In the genomic region with DNA sequence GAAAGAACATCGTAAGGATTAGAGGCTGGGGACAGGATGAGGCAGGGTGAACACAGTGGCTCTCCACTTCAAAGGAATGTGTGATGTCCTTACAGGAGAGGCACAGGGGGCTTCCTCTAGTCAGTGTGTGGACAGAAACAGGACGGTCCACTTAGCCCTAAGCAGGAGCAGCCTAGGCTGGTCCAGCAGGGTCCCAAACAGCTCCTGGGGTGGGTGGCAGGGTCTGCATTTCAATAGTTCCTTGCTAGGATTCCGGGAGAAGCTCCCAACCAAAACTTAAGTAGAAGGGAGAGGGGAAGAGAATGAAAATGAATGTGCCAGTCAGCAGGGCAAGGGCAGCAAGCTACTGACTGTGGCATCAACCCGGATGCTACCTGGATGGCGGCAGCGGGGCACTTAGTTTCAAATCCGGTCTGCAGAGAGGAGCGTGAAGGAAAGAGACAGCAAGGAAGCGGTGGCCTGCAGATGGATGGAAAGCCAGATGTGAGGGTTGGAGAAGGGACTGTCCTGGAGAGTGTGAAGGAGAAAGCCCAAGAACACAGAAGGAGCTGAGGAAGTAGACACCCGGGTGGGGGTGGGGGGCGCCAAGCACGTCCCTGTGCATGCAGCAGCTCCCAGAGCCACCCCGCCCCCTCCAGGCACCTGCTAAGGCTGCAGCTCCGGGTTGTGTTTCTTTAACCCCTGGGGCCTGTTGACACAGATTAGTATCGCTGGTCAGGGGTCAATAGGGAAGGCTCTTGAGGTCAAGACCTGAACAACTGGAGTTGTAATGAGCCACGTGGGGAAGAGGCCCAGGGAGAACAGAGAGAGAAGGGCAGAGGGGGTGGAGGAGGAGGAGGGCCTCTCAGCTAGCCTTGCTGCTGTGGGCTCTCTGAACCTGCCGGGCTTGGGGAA, we compare ENCODE assay signal across 8 mouse cellular contexts. TPM values are rescaled to one million over a fixed set of nuclear protein-coding genes. Genes with fewer than 3 reads are reported as not detected.
DNase-seq lines count a peak whose midpoint lies in the region; ATAC-seq and TF ChIP-seq lines count a peak whose summit lies in the region.

No protein-coding gene starts in this region.

- no peak overlapping the region for H3K4me3 ChIP-seq in heart, embryonic 11.5 days (ENCODE audit: low read depth, low read length)
- H3K4me3 ChIP-seq in heart, postnatal 0 days (ENCODE audit: low read depth, low read length) = no peak overlapping the region
- no peak overlapping the region for H3K4me3 ChIP-seq in liver, embryonic 12.5 days

- H3K27me3 ChIP-seq in heart, embryonic 11.5 days (ENCODE audit: control insufficient read depth, insufficient read depth, low read length) = peaks cover 47% of the 10 kb centered on the region
- no peaks in the 10 kb centered on the region for H3K27me3 ChIP-seq in heart, postnatal 0 days (ENCODE audit: control insufficient read depth, insufficient read depth, low read length)
- peaks cover 97% of the 10 kb centered on the region for H3K27me3 ChIP-seq in liver, embryonic 12.5 days (replicated peaks)

- 7% methylated on average over 17 of the region's 17 CpGs for WGBS in heart, embryonic 11.5 days (ENCODE audit: insufficient replicate concordance)
- WGBS in heart, postnatal 0 days = 20% methylated on average over 16 of the region's 17 CpGs
- WGBS in liver, embryonic 12.5 days (ENCODE audit: insufficient replicate concordance) = 18% methylated on average over 17 of the region's 17 CpGs

- no peak for TF ChIP-seq CTCF in heart, postnatal 0 days (IDR thresholded peaks at IDR 0.05; ENCODE audit: low read depth)

- ATAC-seq in heart, embryonic 11.5 days (replicated peaks; ENCODE audit: insufficient number of reproducible peaks, low FRiP score, low TSS enrichment) = no peak
- no peak for ATAC-seq in heart, postnatal 0 days (ENCODE audit: insufficient read depth, low read depth)
- peak; percentile 21; the same call in 1 of the 2 replicates for ATAC-seq in liver, embryonic 12.5 days

- no peaks in the 10 kb centered on the region for H3K36me3 ChIP-seq in heart, embryonic 11.5 days (ENCODE audit: control insufficient read depth, insufficient read depth, low read length)
- H3K36me3 ChIP-seq in heart, postnatal 0 days (replicated peaks; ENCODE audit: control insufficient read depth, insufficient read depth, low read length) = no peaks in the 10 kb centered on the region
- no peaks in the 10 kb centered on the region for H3K36me3 ChIP-seq in liver, embryonic 12.5 days

- H3K9me3 ChIP-seq in heart, embryonic 11.5 days (replicated peaks; ENCODE audit: control insufficient read depth, low read length) = no peaks in the 10 kb centered on the region
- H3K9me3 ChIP-seq in heart, postnatal 0 days (replicated peaks; ENCODE audit: control insufficient read depth, low read length) = no peaks in the 10 kb centered on the region
- no peaks in the 10 kb centered on the region for H3K9me3 ChIP-seq in liver, embryonic 12.5 days (replicated peaks)

- peak overlapping the region; percentile 61 for H3K4me2 ChIP-seq in heart, embryonic 11.5 days
- H3K4me2 ChIP-seq in heart, postnatal 0 days (ENCODE audit: low read depth, low read length) = no peak overlapping the region
- peak overlapping the region; percentile 27; the same call in 1 of the 2 replicates for H3K4me2 ChIP-seq in liver, embryonic 12.5 days

- H3K9ac ChIP-seq in heart, embryonic 11.5 days (ENCODE audit: low read depth, low read length) = peak overlapping the region; percentile 63
- no peak overlapping the region for H3K9ac ChIP-seq in heart, postnatal 0 days (replicated peaks; ENCODE audit: low read depth, low read length)
- H3K9ac ChIP-seq in liver, embryonic 12.5 days = no peak overlapping the region

- no peak for DNase-seq in heart, adult 18-20 months
- peak; percentile 8 for DNase-seq in T-cell, adult 2 months (ENCODE audit: low spot score)
- no peak for DNase-seq in heart, postnatal 0 days (ENCODE audit: low spot score)
- peak; percentile 19 to 50 for DNase-seq in thymus, postnatal 10 days (ENCODE audit: low spot score in 2 of 2)
- no peak for DNase-seq in frontal cortex, postnatal 14 days (ENCODE audit: low spot score in 2 of 2)
- no peak for DNase-seq in right cerebral cortex, adult 2 months (ENCODE audit: low spot score in 2 of 2)

- H3K4me1 ChIP-seq in heart, embryonic 11.5 days (ENCODE audit: control insufficient read depth, insufficient read depth, low read length) = peaks cover 54% of the 10 kb centered on the region
- peaks cover 46% of the 10 kb centered on the region for H3K4me1 ChIP-seq in heart, postnatal 0 days (ENCODE audit: control insufficient read depth, insufficient read depth)
- H3K4me1 ChIP-seq in liver, embryonic 12.5 days = peaks cover 57% of the 10 kb centered on the region

- H3K27ac ChIP-seq in heart, embryonic 11.5 days (ENCODE audit: low read depth, low read length) = peak overlapping the region; percentile 84
- H3K27ac ChIP-seq in heart, postnatal 0 days (ENCODE audit: low read depth) = peak overlapping the region; percentile 82; the same call in 1 of the 2 replicates
- H3K27ac ChIP-seq in liver, embryonic 12.5 days = peak overlapping the region; percentile 13; the same call in 1 of the 2 replicates

- TF ChIP-seq EP300 in heart, postnatal 0 days (IDR thresholded peaks at IDR 0.05; ENCODE audit: low read depth) = no peak

RNA-seq across cellular contexts. Expression of gene G430095P16Rik, which starts 22.5 kb away (rescaled TPM):
- 3.4 and 5.4 TPM in 2 replicates for polyA plus RNA-seq in heart, embryonic 11.5 days (2014; fragmentation: Nextera tagmentation; extraction: Ambion mirVana)
- total RNA-seq in heart, adult 18-20 months (2021) = under 1 TPM; 0.40 to 0.69 TPM
- 1.0 TPM in 1 of 2 replicates, not detected in the other for total RNA-seq in heart, postnatal 0 days (2014; rRNA removed; ENCODE audit: low replicate concordance)
- 3.0 and 3.1 TPM in 2 replicates for polyA plus RNA-seq in heart, postnatal 0 days (2015; fragmentation: Nextera tagmentation; extraction: Ambion mirVana)
- 11.0 and 12.0 TPM in 2 replicates for polyA plus RNA-seq in liver, embryonic 12.5 days (2016; fragmentation: Nextera tagmentation; extraction: Ambion mirVana)

RNA-seq across cellular contexts. Expression of gene Lyl1, which starts 44.0 kb away (rescaled TPM):
- 19.5 and 22.9 TPM in 2 replicates for polyA plus RNA-seq in heart, embryonic 11.5 days (2014; fragmentation: Nextera tagmentation; extraction: Ambion mirVana)
- 1 to 10 TPM; 3.1 to 4.4 TPM for total RNA-seq in heart, adult 18-20 months (2021)
- 4.4 and 4.8 TPM in 2 replicates for total RNA-seq in heart, postnatal 0 days (2014; rRNA removed; ENCODE audit: low replicate concordance)
- polyA plus RNA-seq in heart, postnatal 0 days (2015; fragmentation: Nextera tagmentation; extraction: Ambion mirVana) = 8.7 and 9.8 TPM in 2 replicates
- polyA plus RNA-seq in liver, embryonic 12.5 days (2016; fragmentation: Nextera tagmentation; extraction: Ambion mirVana) = 82.3 and 83.1 TPM in 2 replicates

RNA-seq across cellular contexts. Expression of gene Nfix, which starts 54.9 kb away (rescaled TPM):
- 6.1 and 7.6 TPM in 2 replicates for polyA plus RNA-seq in heart, embryonic 11.5 days (2014; fragmentation: Nextera tagmentation; extraction: Ambion mirVana)
- 100 to 1,000 TPM; 250 to 260 TPM for total RNA-seq in heart, adult 18-20 months (2021)
- 41.9 and 48.5 TPM in 2 replicates for total RNA-seq in heart, postnatal 0 days (2014; rRNA removed; ENCODE audit: low replicate concordance)
- polyA plus RNA-seq in heart, postnatal 0 days (2015; fragmentation: Nextera tagmentation; extraction: Ambion mirVana) = 18.2 TPM in 2 replicates
- 2.8 and 2.9 TPM in 2 replicates for polyA plus RNA-seq in liver, embryonic 12.5 days (2016; fragmentation: Nextera tagmentation; extraction: Ambion mirVana)

RNA-seq across cellular contexts. Expression of gene Nacc1, which starts 57.6 kb away (rescaled TPM):
- polyA plus RNA-seq in heart, embryonic 11.5 days (2014; fragmentation: Nextera tagmentation; extraction: Ambion mirVana) = 19.1 and 19.6 TPM in 2 replicates
- total RNA-seq in heart, adult 18-20 months (2021) = 10 to 100 TPM; 31.4 to 32.7 TPM
- 68.0 and 83.6 TPM in 2 replicates for total RNA-seq in heart, postnatal 0 days (2014; rRNA removed; ENCODE audit: low replicate concordance)
- polyA plus RNA-seq in heart, postnatal 0 days (2015; fragmentation: Nextera tagmentation; extraction: Ambion mirVana) = 6.2 and 6.9 TPM in 2 replicates
- 12.5 and 12.9 TPM in 2 replicates for polyA plus RNA-seq in liver, embryonic 12.5 days (2016; fragmentation: Nextera tagmentation; extraction: Ambion mirVana)

RNA-seq across cellular contexts. Expression of gene Trmt1, which starts 59.2 kb away (rescaled TPM):
- polyA plus RNA-seq in heart, embryonic 11.5 days (2014; fragmentation: Nextera tagmentation; extraction: Ambion mirVana) = 49.7 and 51.6 TPM in 2 replicates
- 10 to 100 TPM; 34.2 to 45.1 TPM for total RNA-seq in heart, adult 18-20 months (2021)
- 98.3 and 116 TPM in 2 replicates for total RNA-seq in heart, postnatal 0 days (2014; rRNA removed; ENCODE audit: low replicate concordance)
- polyA plus RNA-seq in heart, postnatal 0 days (2015; fragmentation: Nextera tagmentation; extraction: Ambion mirVana) = 28.4 and 29.5 TPM in 2 replicates
- 57.3 and 62.0 TPM in 2 replicates for polyA plus RNA-seq in liver, embryonic 12.5 days (2016; fragmentation: Nextera tagmentation; extraction: Ambion mirVana)

Comparison
In these comparisons a context has a peak if more than half of its experiments do, and no peak if none do; other contexts are left out.
1. H3K27ac ChIP-seq: peak in every context shown above with its lines; median percentile 84 in heart, embryonic 11.5 days; 82 in heart, postnatal 0 days; 13 in liver, embryonic 12.5 days.
2. DNase-seq: peak in T-cell, adult 2 months (single experiment) and thymus, postnatal 10 days (2 of 2); none in heart, adult 18-20 months (0 of 2), heart, postnatal 0 days (single experiment), frontal cortex, postnatal 14 days (0 of 2) and right cerebral cortex, adult 2 months (0 of 2).